Mouse (Mus musculus): ENCODE results near the gene Rela. TPM values are rescaled to one million over a fixed set of nuclear protein-coding genes. Genes with fewer than 3 reads are reported as not detected.

Rela gene
- total RNA-seq, 2 experiments from 2014 or later = 18.1 to 19.8 TPM

GRCm38 (mm10) chr19:5690343-5690735, 53.1 kb downstream of the Rela start:
- peak; percentile 21 to 24 for DNase-seq (ENCODE audit: low spot score in 2 of 2)
- intact Hi-C loops (cut with DNase I) = no loop called here

GRCm38 (mm10) chr19:5691601-5692000, 54.3 kb downstream of the Rela start:
- intact Hi-C loops (cut with DNase I) = no loop called here

GRCm38 (mm10) chr19:5692086-5692912, 55.0 kb downstream of the Rela start:
- intact Hi-C loops (cut with DNase I) = no loop called here
- DNase-seq (ENCODE audit: low spot score in 2 of 2) = no peak

More at GRCm38 (mm10) chr19:5691601-5692000, 54.3 kb downstream of the Rela start:
- no peak for DNase-seq (ENCODE audit: low spot score in 2 of 2)

- intact Hi-C loops (cut with DNase I) = no loop called here
- no peak for DNase-seq (ENCODE audit: low spot score in 2 of 2)
Observed at GRCm38 (mm10) chr19:5692913-5693396, 55.7 kb downstream of the Rela start.

GRCm38 (mm10) chr19:5693801-5694200, 56.5 kb downstream of the Rela start:
- DNase-seq (ENCODE audit: low spot score in 2 of 2) = no peak
- intact Hi-C loops (cut with DNase I) = no loop called here

GRCm38 (mm10) chr19:5695849-5696462, 58.7 kb downstream of the Rela start:
- DNase-seq (ENCODE audit: low spot score in 2 of 2) = no peak
- intact Hi-C loops (cut with DNase I) = no loop called here

Small RNAs within 50 kb of the gene (microRNA-seq; reads per million reads assigned to microRNA genes)
- 0.76 reads per million for gene Mir6987

Other genes starting within 250 kb of the Rela start
- gene Sart1, start 248.8 kb upstream of the Rela start, total RNA-seq (2021) = 100 to 1,000 TPM in 1 of 2 experiments, 10 to 100 TPM in 1; 75.6 to 103 TPM
- gene Tsga10ip, start 235.0 kb upstream of the Rela start, total RNA-seq (2021) = not detected
- 100 to 1,000 TPM; 245 to 260 TPM for gene Drap1, start 212.5 kb upstream of the Rela start, total RNA-seq (2021)
- 10 to 100 TPM; 70.2 to 78.3 TPM for gene AI837181, start 212.3 kb upstream of the Rela start, total RNA-seq (2021)
- gene Fosl1, start 189.9 kb upstream of the Rela start, total RNA-seq (2021) = not detected
- gene Ccdc85b, start 179.6 kb upstream of the Rela start, total RNA-seq (2021) = 10 to 100 TPM; 28.5 to 31.7 TPM
- gene Fibp, start 176.9 kb upstream of the Rela start, total RNA-seq (2021) = 10 to 100 TPM; 87.2 to 95.1 TPM
- gene Ctsw, start 169.0 kb upstream of the Rela start, total RNA-seq (2021) = under 1 TPM in 1 of 2 experiments, not detected in 1; 0.86 TPM
- gene Efemp2, start 163.5 kb upstream of the Rela start, total RNA-seq (2021) = 10 to 100 TPM; 11.2 to 16.0 TPM
- 10 to 100 TPM; 30.5 to 31.1 TPM for gene Mus81, start 149.1 kb upstream of the Rela start, total RNA-seq (2021)
- gene Cfl1, start 147.0 kb upstream of the Rela start, total RNA-seq (2021) = 1,000 to 10,000 TPM; 1,319 to 1,567 TPM
- gene 1700020D05Rik, start 133.7 kb upstream of the Rela start, total RNA-seq (2021) = 10 to 100 TPM in 1 of 2 experiments, 1 to 10 TPM in 1; 2.7 to 11.0 TPM
- 10 to 100 TPM; 77.2 to 89.0 TPM for gene Snx32, start 126.9 kb upstream of the Rela start, total RNA-seq (2021)
- not detected for gene Ovol1, start 76.8 kb upstream of the Rela start, total RNA-seq (2021)
- 1 to 10 TPM; 6.6 to 7.3 TPM for gene Ap5b1, start 69.5 kb upstream of the Rela start, total RNA-seq (2021)
- gene Rnaseh2c, start 35.6 kb upstream of the Rela start, total RNA-seq (2021) = 10 to 100 TPM; 73.2 to 74.8 TPM
- gene Kat5, start 27.2 kb upstream of the Rela start, total RNA-seq (2021) = 100 to 1,000 TPM in 1 of 2 experiments, 10 to 100 TPM in 1; 80.4 to 105 TPM
- gene Sipa1, start 26.2 kb downstream of the Rela start, total RNA-seq (2021) = 10 to 100 TPM; 14.0 to 22.8 TPM
- 10 to 100 TPM; 17.3 to 19.2 TPM for gene Map3k11, start 51.3 kb downstream of the Rela start, total RNA-seq (2021)
- gene Pcnx3, start 51.4 kb downstream of the Rela start, total RNA-seq (2021) = 10 to 100 TPM; 66.1 to 83.1 TPM
- not detected for gene Kcnk7, start 66.9 kb downstream of the Rela start, total RNA-seq (2021)
- 10 to 100 TPM; 22.9 to 27.1 TPM for gene Ehbp1l1, start 88.8 kb downstream of the Rela start, total RNA-seq (2021)
- gene Fam89b, start 92.2 kb downstream of the Rela start, total RNA-seq (2021) = 10 to 100 TPM; 26.8 to 28.7 TPM
- 10 to 100 TPM; 25.1 to 40.3 TPM for gene Ltbp3, start 103.4 kb downstream of the Rela start, total RNA-seq (2021)
- 10 to 100 TPM; 90.5 to 98.8 TPM for gene Scyl1, start 133.9 kb downstream of the Rela start, total RNA-seq (2021)
- 10 to 100 TPM; 11.6 to 13.3 TPM for gene Frmd8, start 237.8 kb downstream of the Rela start, total RNA-seq (2021)
- gene Slc25a45, start 240.3 kb downstream of the Rela start, total RNA-seq (2021) = 1 to 10 TPM; 3.0 to 4.1 TPM

Measured in left cerebral cortex, postnatal 36 days (tissue).